Mouse (Mus musculus): ENCODE results near the gene Gm28038. TPM values are rescaled to one million over a fixed set of nuclear protein-coding genes. Genes with fewer than 3 reads are reported as not detected.
A peak's percentile ranks its signal among the peaks of the same experiment; 100 is the strongest.

Gene Gm28038
- total RNA-seq (2021), result not detected
- long read RNA-seq, experiment 1, partial matches to known transcripts, result 0 of 1 reads
- long read RNA-seq, experiment 1, other reads (novel, unspliced or antisense), result 1 of 1 reads
- long read RNA-seq, experiment 2, partial matches to known transcripts, result 0 of 1 reads
- long read RNA-seq, experiment 2, other reads (novel, unspliced or antisense), result 1 of 1 reads

DNA sequence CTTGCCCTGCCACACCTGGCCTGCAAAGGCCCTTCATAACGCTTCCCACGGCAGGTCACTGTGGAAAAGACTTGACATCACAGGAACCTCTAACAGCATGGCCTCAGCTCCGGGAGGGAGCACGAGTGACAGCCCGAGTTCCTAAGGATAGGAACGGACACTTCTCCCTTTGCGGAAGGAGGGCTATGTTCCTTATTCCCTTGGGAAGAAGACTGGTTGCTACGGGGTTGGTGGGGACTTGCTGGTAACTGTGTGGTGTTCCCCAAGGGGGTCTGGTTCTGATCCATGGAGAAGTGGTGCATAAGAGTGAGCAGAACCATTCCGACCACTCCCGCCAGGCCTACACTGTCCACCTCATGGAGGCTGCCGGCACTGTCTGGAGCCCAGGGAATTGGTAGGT is at the start of gene Gm28038:
Gm28038 (plus strand) TSS at position 301 of the 400 bp plus-strand sequence.
- DNase-seq, result no peak

DNA sequence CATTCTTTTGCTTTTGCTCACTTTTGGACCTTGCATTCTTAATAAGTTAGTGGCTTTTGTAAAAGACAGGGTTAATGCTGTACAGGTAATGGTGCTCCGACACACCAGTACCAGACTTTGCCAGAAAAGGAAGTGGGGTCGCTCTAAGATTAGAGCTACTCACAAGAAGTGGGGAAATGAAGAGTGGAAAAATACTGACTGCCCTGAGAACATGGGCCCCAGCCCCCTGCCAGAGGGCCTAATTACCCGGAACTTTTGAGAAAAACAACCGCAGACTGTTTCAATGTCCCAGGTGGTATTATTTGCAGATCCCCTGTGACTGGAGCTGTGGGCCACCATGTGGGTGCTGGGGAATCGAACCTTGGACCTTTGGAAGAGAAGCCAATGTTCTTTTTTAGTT is 45.2 kb upstream of the Gm28038 start:
- no peak for DNase-seq

DNA sequence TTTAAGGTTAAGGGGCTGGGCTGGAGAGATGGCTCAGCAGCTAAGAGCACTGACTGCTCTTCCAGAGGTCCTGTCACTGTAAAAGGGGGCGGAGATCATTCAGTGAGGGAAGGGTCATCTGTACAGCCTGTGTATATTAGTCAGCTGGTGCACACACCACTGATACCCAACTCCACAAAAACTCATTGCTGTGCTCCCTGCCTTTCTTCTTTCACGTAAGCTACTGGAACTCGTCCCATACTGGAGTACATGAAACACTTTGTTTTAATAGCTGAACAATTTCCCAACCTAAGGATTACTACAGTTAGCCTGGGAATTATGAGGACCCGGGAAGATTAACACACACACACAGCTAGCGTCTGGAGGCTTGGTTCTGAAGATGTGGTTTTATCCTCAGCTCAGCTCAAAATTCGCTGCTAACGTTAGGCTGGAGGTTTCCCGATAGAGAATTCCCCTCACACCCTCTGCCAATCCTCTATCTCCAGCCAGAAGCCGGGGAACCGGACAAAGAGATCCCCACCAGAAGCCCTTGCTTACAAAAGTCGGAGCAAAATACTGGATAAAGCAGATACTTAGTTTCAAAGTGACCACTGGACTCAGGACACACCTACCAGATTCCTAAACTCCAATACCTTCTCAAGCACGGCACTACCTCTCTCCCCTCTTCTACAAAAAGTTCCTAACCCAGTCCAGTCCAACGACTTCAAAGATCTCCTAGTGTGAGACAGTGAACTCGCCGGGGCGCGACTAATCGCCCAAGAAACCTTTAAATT is 44.2 kb upstream of the Gm28038 start:
- DNase-seq, result no peak

DNA sequence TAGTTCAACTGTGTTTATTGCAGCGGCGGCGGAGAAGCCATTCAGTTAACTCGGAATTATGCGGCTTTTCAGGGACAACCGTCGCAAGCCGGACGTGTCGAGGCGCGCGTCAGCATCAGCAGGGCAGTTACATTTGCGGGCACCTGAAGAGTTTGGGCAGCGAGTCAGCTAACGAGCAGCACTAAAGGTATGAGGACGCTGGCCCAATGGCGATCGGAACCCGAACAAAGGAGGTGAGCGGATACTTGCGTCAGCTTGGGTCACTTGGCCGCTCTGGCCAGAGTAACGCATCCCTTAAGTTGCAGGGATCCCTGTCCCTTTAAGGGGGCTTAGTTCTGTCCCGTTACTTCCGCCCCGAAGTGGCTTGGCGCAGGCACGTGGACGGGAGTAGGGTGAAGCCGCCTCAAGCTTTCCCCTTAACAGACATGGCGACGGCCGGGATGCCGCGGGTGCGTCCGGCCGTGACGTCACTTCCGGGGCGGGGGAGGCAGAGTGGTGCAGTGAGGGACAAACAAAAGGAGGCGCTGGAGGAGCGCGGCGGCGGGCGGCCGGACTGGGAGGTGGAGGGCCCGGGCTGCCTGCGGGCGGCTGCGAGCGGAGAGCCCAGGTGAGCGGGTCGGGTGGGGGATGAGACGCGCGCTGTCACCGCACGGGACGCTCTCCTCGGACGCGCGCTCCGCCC is 43.5 kb upstream of the Gm28038 start, which contains the start of gene Lrrc8a:
Lrrc8a (plus strand) TSS at position 517 of the 682 bp plus-strand sequence.
- DNase-seq, result peak; percentile 100

DNA sequence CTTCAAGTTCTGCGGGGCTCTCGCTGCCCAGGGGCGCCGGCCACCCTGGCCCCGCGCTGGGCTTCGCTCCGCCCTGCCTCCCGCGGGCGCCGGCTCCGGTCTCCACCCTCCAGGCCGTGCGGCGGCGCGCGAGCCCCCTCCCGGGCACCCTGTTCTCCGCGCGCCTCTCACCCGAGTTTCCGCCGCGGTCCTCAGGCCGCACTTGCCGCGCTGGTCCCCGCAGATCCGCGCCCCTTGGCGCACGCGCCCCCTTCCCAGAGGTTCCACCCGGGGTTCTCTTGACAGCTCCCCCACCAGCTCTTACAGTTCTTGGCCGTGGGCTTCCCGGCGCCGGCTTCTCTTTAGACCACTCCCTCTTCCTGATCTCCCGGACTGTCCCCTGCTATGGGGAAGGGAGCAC is 43.0 kb upstream of the Gm28038 start:
- DNase-seq, result no peak

DNA sequence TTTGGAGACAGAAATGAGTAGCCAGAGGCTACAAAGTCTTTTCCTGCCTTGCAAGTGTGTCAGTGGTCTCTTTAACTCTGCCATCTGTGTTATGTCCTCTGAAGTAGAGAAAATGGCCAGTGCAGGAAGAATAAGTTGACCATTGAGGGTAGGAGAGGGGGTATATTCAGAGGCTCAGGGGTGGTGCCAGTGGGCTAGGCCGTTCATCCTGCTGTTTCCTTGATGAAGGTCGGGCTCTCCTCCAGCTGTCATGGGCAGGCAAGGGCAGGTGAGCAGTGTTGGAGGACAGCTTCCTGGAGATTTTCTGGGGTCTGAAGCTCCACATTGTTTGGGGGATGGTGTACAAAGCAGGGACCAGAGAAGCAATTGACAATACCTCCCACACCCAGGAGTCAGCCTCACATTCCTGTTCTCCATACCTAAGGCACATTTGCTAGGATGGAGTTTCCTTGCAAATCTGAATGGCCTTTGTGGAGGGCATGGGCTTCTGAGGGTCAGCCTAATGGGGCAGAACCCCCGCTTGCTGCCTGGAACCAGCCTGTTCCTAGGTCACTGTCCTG is 41.9 kb upstream of the Gm28038 start:
- DNase-seq, result no peak

DNA sequence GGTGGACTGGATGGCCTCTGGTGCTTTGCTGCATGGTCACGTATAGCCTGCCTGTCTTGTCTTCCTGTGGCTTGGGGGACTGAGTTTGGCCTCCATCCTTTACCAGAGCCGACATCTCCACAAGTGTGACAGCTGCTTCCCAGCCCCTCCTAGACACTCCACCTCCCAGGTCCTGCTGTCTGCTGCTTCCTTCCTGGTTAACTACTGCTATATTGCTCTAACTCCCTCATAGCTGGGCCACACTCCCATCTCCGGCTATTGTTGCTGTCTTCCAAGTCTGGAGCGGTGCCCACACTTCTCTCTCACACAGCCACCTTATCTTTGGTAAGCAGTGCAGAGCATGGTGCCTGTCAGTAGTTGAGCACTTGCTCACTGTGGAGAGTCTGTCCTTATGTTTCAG is 41.1 kb upstream of the Gm28038 start:
- DNase-seq, result no peak

DNA sequence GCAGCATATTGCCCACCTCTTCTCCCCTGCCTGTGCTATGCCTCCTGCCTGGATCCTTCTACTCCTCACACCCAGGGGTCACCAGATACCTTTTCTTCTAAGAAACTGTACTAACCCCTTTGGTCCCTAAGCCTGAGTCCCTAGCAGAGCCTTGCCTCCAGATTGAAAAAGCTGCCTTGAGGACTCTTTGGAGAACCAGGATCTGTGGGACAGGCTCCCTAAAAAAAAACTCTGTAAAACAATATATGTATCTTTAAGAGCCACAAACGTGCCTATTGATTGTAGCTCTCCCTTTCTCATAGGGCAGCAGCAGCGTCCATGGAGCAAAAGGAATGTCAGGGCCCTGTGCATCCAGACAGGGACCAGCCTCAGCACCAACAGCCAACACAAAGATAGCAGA is 40.6 kb upstream of the Gm28038 start, which contains the start of gene Gm28035:
Gm28035 (plus strand) TSS at position 301 of the 400 bp plus-strand sequence.
- no peak for DNase-seq

DNA sequence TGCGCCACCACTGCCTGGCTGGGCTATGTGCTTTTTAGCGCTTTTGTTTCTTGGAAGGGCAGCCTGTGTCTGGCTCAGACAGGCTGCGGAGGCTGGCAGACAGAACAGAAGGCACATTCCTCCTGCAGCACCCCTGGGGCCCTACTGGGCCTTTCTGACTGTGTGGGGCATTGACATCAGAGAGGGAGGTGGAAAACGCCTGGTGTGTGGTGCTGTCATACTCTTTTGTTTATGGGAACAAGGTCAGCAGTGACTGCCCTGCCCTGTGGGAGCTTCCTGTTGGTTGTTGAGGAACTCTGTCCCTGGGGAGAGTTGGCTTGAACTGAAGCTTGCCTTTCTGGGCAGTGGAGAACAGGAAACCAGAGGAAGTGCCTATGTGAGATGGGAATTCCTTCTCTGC is 38.3 kb upstream of the Gm28038 start:
- DNase-seq, result peak; percentile 79

DNA sequence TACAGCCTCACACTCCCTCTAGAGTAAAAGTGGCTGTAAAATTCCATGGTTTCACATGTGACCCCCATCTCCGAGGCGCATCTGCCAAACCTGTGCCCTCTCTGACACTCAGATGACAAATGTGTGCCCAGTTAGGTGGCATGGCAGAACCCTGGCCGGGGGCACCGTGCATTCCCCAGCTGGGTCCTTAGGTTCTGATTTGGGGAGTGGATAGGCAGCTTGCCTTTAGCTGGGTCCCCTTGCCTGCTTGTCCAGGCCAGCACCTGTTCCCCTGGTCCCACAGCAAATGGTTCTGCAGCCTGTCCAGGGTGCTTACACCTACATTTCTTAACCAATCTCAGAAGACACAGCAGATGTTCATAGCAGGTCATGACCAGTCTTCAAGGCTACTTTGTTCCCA is 37.5 kb upstream of the Gm28038 start:
- no peak for DNase-seq

DNA sequence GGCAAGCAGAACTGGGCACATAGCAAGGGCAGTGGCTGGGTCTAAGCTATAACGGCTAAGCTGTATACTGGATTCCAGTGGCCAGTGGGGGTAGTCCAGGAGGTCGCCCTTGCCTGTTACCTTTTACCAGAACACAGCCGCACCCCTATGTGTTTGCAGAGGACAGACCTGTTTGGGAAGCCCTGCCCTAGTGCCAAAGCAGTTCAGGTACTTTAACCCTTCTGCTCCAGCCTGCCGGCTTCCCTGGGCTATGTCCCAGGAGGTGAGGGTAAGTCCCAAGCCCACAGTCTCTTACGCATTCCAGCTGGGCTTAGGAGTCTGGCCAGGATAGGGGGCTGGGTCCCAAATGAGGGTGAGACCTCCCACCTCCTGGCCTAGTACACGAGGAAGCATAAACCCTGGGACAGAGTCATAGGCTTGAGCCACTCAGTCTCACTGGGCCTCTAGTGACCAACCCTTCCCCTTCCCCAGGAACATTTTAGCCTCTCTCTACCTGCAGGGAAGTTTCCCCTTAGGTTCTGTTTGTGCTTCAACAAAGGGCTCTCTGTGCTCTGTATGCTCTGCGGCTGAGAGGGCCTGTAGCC is 36.2 kb upstream of the Gm28038 start:
- DNase-seq, result no peak

DNA sequence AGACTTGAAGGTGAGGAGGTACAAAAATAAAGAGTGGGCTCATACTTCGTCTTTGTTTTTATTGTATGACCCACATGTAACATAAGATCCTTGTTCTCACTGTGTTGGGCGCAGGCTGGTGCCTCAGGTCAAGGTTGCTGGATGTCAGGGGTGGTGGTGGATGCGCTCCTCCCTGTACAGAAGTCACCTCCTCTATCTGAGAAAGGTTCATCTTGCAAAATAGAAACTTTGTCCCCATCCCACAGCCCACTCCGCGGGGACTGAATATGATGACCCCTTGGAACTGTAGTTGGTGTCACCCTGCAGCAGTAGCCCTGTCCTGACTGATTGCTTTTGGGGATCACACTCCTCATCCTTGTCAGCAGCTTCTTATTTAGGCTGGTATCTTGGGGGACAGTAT is 33.8 kb upstream of the Gm28038 start:
- no peak for DNase-seq

DNA sequence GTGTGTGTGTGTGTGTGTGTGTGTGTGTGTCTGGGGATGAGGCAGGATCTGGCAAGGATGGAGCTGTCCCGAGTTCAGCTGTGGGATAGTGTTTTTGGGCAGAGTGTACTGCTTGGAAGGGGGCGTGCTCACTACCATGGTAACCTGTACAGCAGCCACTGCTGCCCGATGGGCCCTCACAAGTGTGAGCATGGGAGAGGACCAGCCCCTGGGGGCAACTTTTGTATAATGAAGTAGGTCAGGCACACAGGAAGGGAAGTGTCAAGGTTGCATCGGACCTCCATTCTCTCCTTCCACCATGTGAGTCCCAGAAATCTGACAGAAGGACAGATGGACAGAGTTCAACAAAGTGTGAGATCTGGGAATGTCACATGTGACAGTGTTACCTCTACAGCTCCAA is 33.2 kb upstream of the Gm28038 start:
- no peak for DNase-seq

DNA sequence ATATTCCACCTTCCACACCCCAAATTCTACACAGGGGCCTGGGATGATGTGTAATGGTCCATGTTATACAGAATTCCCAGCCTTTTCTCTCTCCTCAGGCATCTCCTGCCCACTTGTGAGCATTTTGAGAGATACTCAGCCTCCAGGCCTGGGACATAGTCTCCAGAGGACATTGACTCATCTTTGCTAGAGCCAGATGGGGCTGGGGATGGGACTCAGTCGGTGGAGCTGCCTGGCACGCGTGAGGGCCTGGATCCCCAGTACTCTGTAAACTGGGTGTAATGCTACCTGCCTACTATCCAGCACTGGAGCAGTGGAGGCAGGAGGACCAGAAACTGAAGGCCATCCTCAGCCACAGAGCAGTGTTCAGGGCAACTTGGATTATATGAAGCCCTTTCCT is 31.7 kb upstream of the Gm28038 start:
- DNase-seq, result no peak

DNA sequence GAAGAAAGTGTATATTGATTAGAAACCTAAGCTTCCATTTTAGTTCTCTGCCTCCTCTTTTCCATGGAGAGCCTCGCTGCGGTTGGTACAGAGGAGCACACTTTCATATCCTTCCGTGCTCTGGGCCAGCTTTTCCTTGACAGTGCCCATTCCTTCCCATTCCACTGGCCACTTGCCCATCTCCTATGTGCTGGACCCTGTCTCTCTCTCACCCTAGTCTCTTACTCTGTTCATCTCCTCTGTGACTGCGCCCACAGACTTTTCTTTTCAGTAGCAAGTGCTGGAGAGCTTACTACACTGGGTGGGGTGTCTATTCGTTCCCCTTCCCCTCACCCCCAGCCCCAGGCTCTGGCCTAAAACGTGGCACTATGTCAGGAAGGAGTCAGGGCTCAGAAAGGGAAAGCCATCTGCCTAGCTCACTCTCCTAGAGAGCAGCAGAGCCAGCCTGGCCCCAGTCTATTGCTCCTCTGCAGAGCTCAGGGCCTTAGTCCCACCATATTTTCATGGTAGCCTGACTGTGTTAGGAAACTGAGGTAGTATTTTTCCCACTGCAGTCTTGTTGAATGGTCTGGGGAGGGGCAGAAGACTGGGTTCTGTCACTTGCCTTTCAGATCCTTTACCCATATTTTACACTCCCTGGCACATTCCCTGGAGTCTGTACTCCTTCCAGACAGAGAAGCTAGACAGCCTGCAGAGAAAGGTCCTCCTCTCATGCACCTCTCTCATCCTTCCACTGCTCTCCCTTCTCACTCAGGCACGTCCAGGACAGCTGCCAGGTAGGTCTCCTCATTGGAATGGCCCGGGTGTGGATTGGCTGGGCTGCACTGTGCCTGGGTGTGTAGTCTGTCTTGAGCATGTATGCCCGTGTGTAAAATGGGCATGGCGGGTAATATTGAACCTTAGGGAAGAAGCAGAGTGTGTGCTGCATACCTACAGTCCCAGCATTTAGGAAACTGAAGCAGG is 30.4 kb upstream of the Gm28038 start:
- no peak for DNase-seq

DNA sequence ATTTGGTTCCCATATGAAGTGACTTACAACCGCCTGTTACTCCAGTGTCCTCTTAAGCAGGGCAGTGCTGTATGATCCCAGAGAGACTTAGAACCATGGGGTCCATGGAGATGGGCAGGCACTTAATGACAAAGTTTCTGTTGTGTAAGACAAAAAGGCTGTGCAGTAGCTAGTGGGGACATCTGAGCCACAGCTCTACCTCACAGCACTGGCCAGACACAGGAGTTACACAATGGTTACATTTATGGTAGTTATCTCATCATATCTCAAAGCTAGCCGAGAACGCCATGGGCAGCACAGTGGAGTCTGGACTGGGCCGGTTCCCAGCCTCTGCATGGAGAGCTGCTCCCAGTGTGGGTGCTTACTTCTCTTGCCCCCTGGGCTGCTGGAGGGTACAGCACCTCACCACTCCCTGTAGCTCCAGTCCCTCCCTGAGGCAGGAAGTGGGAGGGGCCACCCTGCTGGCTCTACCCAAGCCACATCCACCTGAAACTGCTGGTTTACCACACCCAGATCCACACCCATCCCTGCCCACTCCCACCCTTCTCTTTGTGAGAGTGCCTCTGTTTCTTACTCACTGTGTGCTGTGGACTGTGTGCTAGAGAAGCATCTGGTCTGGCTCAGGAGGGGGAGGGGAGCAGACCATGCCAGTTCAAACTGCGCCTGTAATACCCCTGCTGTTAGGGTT is 29.3 kb upstream of the Gm28038 start:
- DNase-seq, result peak; percentile 45

DNA sequence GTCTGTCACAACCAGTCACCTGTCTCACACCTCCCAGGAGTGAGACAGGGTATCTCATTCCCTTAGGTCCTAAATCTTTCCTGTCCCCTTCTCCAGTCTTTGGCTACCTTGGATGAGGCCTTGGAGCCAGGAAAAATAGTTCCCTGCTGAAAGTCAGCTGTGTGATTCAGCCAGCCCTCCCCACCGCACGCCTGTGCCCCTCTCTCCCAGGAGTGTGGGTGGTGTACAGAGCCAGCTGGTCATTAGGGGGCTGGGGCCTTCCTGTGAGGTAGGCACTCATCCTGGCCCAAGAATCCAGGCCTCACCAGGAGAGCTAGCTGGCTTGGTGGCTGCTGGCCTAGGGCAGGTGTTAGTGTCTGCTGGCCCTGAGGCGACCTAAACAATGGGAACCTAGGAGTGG is 28.3 kb upstream of the Gm28038 start:
- DNase-seq, result no peak

DNA sequence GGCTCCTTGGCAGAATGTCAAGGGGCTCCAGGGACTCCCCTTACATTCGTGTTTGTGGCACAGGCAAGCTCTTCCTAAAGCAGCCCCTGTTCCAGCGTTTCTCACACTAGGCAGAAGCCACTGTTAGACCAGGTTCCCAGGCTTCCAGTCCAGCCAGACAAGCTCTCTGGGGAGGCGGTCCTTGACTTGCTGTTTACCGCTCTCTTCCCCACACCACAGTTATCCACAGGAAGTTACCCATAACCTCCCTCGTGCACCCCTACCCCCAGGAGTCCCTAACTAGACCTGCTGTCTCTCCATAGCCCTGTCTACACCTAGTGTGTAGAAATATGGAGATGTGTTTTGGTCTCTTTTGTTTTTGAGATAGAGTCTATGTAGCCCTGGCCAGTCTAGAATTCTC is 27.0 kb upstream of the Gm28038 start:
- no peak for DNase-seq

DNA sequence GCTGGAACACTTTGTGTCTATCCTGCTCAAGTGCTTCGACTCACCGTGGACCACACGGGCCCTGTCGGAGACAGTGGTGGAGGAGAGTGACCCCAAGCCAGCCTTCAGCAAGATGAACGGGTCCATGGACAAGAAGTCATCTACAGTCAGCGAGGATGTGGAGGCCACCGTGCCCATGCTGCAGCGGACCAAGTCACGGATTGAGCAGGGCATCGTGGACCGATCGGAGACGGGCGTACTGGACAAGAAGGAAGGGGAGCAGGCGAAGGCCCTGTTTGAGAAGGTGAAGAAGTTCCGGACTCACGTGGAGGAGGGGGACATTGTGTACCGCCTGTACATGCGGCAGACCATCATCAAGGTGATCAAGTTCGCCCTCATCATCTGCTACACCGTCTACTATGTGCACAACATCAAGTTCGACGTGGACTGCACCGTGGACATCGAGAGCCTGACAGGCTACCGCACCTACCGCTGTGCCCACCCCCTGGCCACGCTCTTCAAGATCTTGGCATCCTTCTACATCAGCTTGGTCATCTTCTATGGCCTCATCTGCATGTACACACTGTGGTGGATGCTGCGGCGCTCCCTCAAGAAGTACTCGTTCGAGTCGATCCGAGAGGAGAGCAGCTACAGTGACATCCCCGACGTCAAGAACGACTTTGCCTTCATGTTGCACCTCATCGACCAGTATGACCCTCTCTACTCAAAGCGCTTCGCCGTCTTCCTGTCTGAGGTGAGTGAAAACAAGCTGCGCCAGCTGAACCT is 25.0 kb upstream of the Gm28038 start:
- DNase-seq, result no peak
